Mouse (Mus musculus) heart, adult 2 months (tissue): ENCODE measurements around the gene Dhx30.
"Not testable (repeated sequence)": the region's sequence is repeated elsewhere in the genome, so short reads cannot be mapped to it uniquely, and the experiment has no call there.

ENCODE experiments used
- CTCF ChIP-seq: fragments of 200-600 bp; IDR thresholded peaks from 2 replicates; pipeline ENCODE4 v1.8.1; 2022; ENCODE audit warnings: antibody characterized with exemption, mild to moderate bottlenecking, moderate library complexity
- EP300 ChIP-seq: fragments of 200-500 bp; IDR thresholded peaks from 2 replicates; pipeline ENCODE4 v1.6.1; 2011; ENCODE audit warnings: low read depth, low read length, control low read depth; ENCODE audit not compliant: insufficient read depth
- POLR2A ChIP-seq: fragments of 200-500 bp; IDR thresholded peaks from 2 replicates; pipeline ENCODE4 v1.6.1; 2011; ENCODE audit warnings: mild to moderate bottlenecking, low read depth, low read length, control low read depth; ENCODE audit not compliant: insufficient read depth

DNA sequence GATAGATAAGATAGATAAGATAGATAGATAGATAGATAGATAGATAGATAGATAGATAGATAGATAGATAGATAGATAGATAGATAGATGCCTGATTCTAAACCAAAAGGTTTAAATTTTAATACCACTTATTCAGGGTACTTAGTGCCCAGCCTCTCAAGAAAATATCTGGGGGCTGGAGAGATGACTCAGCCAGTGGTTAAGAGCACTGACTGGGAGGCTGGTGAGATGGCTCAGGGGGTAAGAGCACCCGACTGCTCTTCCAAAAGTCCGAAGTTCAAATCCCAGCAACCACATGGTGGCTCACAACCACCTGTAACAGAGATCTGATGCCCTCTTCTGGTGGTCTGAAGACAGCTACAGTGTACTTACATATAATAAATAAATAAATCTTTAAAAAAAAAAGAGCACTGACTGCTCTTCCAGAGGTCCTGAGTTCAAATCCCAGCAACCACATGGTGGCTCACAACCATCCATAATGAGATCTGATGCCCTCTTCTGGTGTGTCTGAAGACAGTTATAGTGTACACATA is 6.4 kb upstream of the Dhx30 start:
- 0 out of 2 replicates have a peak, but pooled peaks have one; percentile 8 for TF ChIP-seq CTCF
- TF ChIP-seq EP300, POLR2A: not testable (repeated sequence)
